Mouse (Mus musculus): ENCODE measurements around the gene Tmem128.

- TF ChIP-seq CTCF (IDR thresholded peaks at IDR 0.05; ENCODE audit: low read depth) (no peak), EP300 (IDR thresholded peaks at IDR 0.05; ENCODE audit: low read depth) (no peak)
Observed at GRCm38 (mm10) chr5:38259455-38260106, 404 bp upstream of the Tmem128 start.
